Mouse (Mus musculus) midbrain, embryonic 15.5 days (tissue): ENCODE measurements around the gene Gm11937. TPM values are rescaled to one million over a fixed set of nuclear protein-coding genes. Genes with fewer than 3 reads are reported as not detected.
A peak's percentile ranks its signal among the peaks of the same experiment; 100 is the strongest.
"Not testable (repeated sequence)": the region's sequence is repeated elsewhere in the genome, so short reads cannot be mapped to it uniquely, and the experiment has no call there.

Source experiments
- ATAC-seq: fragments of 200-750 bp; cut with Nextera tagmentation; replicated peaks from 2 replicates; pipeline ENCODE4 v1.8.0; 2017; ENCODE audit warnings: moderate TSS enrichment
- H3K27ac ChIP-seq: fragments of 300-500 bp; sonication (generic); 2 replicates; pipeline ENCODE4 v1.5.1; 2015; ENCODE audit warnings: mild to moderate bottlenecking, inconsistent platforms
- H3K27me3 ChIP-seq: fragments of 300-500 bp; sonication (generic); replicated peaks from 2 replicates; pipeline ENCODE4 v1.6.1; 2015; ENCODE audit warnings: inconsistent platforms
- H3K36me3 ChIP-seq: fragments of 300-500 bp; sonication (generic); replicated peaks from 2 replicates; pipeline ENCODE4 v1.6.1; 2015; ENCODE audit warnings: inconsistent platforms
- H3K4me1 ChIP-seq: fragments of 300-500 bp; sonication (generic); 2 replicates; pipeline ENCODE4 v1.6.1; 2015; ENCODE audit warnings: inconsistent platforms
- H3K4me2 ChIP-seq: fragments of 300-500 bp; sonication (generic); 2 replicates; pipeline ENCODE4 v1.6.1; 2015; ENCODE audit warnings: inconsistent platforms, mild to moderate bottlenecking, moderate library complexity
- H3K4me3 ChIP-seq: fragments of 300-500 bp; sonication (generic); 2 replicates; pipeline ENCODE4 v1.5.1; 2015; ENCODE audit warnings: mild to moderate bottlenecking, inconsistent platforms
- H3K9ac ChIP-seq: fragments of 300-500 bp; sonication (generic); 2 replicates; pipeline ENCODE4 v1.6.1; 2015; ENCODE audit warnings: mild to moderate bottlenecking, inconsistent platforms
- H3K9me3 ChIP-seq: fragments of 300-500 bp; sonication (generic); 2 replicates; pipeline ENCODE4 v1.6.1; 2016; ENCODE audit warnings: inconsistent platforms
- WGBS: fragments of 180-500 bp; shearing (Covaris S2); methylation state at CpG from one replicate; pipeline ENCODE4 v1.1.7; 2015; ENCODE audit warnings: mixed read lengths; 5-methylcytosine and 5-hydroxymethylcytosine counted together
- polyA plus RNA-seq: library from polyadenylated mRNA; unstranded; fragments of >200 nt; fragmentation: Nextera tagmentation; extraction: Ambion mirVana; gene quantifications from 2 replicates; pipeline ENCODE4 v1.2.1, GENCODE M21; 2015

Gm11937 gene
- polyA plus RNA-seq, 1 experiment from 2014 or later, result not detected

DNA sequence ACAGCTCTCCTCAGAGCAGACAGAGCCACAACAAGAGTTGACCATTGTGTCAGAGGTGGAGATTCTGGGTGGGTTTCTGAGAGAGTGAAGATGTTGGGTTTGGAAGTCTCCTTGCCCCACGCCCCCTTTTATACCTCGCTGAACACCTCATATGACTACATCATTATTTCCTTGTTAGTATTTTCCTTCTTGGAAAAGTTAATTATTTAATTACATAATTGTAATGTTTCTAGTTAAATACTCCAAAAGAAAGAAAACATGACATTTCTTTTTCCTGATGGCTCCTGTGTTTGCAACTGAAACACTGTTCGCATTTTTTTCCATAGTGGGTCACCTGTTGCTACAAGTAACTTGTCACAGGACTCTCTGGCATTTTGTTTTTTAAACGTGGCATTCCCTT lies 18.1 kb upstream of the Gm11937 start, which contains the start of gene Krtap4-1:
Gene Krtap4-1 (minus strand): TSS at position 101 of the 400 bp plus-strand sequence.
- Histone ChIP-seq H3K27me3 (no peaks in the 10 kb centered on the region), H3K4me3 (no peak within 1 kb of the TSS), H3K9ac (no peak within 1 kb of the TSS), H3K27ac (no peak within 1 kb of the TSS), H3K9me3 (no peaks in the 10 kb centered on the region), H3K4me2 (no peak within 1 kb of the TSS), H3K4me1 (no peaks in the 10 kb centered on the region), H3K36me3 (no peaks in the 10 kb centered on the region)
- ATAC-seq, result no peak
- 82% methylated on average over 4 of the region's 4 CpGs for WGBS

DNA sequence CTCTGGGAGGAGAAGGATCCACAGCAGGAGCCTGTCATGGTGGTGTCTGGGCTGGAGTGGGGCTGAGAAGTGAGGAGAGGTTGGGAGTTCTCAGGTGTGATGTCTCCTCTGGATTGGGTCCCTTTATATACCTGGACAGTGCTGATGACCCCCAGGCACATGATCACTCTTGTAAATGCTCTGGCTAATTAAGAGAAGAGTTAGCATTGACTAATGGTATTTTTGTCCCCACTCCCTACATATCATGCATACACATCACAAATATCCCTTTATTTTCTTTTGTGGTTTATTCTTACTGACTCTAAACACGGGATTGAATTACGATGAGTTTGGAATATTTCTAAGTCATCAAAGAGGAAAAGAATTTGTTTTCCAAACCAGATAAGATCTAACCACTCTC lies 10.3 kb upstream of the Gm11937 start, which contains the start of gene Gm11562:
Gene Gm11562 (minus strand): TSS at position 101 of the 400 bp plus-strand sequence.
- Histone ChIP-seq H3K9ac (no peak within 1 kb of the TSS), H3K27me3 (no peaks in the 10 kb centered on the region), H3K4me1 (no peaks in the 10 kb centered on the region), H3K4me3 (no peak within 1 kb of the TSS), H3K36me3 (no peaks in the 10 kb centered on the region), H3K4me2 (no peak within 1 kb of the TSS), H3K9me3 (no peaks in the 10 kb centered on the region), H3K27ac (no peak within 1 kb of the TSS)
- WGBS, result 85% methylated on average over 2 of the region's 2 CpGs
- no peak for ATAC-seq

DNA sequence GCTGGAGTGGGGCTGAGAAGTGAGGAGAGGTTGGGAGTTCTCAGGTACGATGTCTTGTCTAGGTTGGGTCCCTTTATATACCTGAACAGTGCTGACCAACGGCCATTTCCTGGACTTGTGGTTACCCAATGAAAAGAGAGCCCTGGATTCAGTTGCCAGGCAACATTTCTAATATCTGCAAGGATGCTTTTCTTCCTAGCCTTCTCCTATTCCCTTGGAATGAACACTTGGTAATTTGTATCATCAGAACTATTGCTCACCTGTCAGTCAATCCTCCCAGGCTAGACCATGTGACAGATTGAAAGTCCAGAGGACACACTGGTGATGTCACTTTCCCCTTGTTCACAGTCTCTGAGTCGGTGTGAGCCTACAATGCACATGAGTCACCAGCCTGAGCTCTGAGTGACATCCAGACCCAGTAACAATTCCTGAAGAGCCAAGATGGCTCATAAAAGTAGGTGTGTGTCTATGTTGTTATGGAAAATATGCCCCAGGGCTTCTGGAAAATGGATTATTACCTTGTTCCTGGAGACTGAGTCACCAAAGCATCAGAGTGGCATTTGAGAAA lies 4.9 kb upstream of the Gm11937 start, which contains the start of gene Krtap2-4:
Gene Krtap2-4 (minus strand): TSS at position 51 of the 568 bp plus-strand sequence.
- Histone ChIP-seq H3K36me3 (no peaks in the 10 kb centered on the region), H3K9ac (no peak within 1 kb of the TSS), H3K9me3 (no peaks in the 10 kb centered on the region), H3K4me1 (no peaks in the 10 kb centered on the region), H3K27me3 (no peaks in the 10 kb centered on the region), H3K27ac (no peak within 1 kb of the TSS), H3K4me2 (no peak within 1 kb of the TSS), H3K4me3 (no peak within 1 kb of the TSS)
- WGBS, result 68% methylated on average over 3 of the region's 3 CpGs
- ATAC-seq, result no peak

GRCm38 (mm10) chr11:99609126-99609525 lies 863 bp downstream of the Gm11937 start:
- Histone ChIP-seq H3K4me2 (no peak overlapping the region), H3K9ac (no peak overlapping the region), H3K27ac (no peak overlapping the region), H3K4me3 (no peak overlapping the region), H3K36me3 (no peaks in the 10 kb centered on the region), H3K4me1 (no peaks in the 10 kb centered on the region), H3K9me3 (no peaks in the 10 kb centered on the region), H3K27me3 (no peaks in the 10 kb centered on the region)
- 73% methylated on average over 1 of the region's 1 CpGs for WGBS
- ATAC-seq, result no peak

DNA sequence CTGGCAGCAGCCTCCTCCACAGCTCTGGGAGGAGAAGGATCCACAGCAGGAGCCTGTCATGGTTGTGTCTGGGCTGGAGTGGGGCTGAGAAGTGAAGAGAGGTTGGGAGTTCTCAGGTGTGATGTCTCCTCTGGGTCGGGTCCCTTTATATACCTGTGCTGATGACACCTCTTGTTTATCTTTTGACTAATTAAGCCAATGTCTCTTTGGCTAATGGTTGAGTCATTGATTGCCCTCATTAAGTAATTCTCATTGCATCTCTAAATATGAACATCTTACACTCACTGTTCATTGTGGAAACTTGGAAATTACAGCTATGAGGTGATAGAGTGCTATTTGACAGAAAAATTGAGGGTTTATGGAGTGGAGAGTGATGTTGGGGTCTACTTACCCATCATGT lies 6.8 kb downstream of the Gm11937 start, which contains the start of gene Gm11938:
Gene Gm11938 (minus strand): TSS at position 101 of the 400 bp plus-strand sequence.
- H3K4me3 ChIP-seq, H3K4me1 ChIP-seq, H3K27ac ChIP-seq, H3K4me2 ChIP-seq, H3K36me3 ChIP-seq, H3K9ac ChIP-seq, H3K27me3 ChIP-seq, ATAC-seq, H3K9me3 ChIP-seq: not testable (repeated sequence)
- 78% methylated on average over 1 of the region's 1 CpGs for WGBS

- H3K9ac ChIP-seq, H3K36me3 ChIP-seq, ATAC-seq, H3K27ac ChIP-seq, H3K9me3 ChIP-seq, H3K4me3 ChIP-seq, H3K27me3 ChIP-seq, H3K4me2 ChIP-seq, H3K4me1 ChIP-seq: not testable (repeated sequence)
- 88% methylated on average over 6 of the region's 6 CpGs for WGBS
These were observed 12.2 kb downstream of the Gm11937 start, which contains the start of gene Krtap9-3 for GRCm38 (mm10) chr11:99597742-99598141. Gene Krtap9-3, minus strand, starts transcription at chr11:99598105.

DNA sequence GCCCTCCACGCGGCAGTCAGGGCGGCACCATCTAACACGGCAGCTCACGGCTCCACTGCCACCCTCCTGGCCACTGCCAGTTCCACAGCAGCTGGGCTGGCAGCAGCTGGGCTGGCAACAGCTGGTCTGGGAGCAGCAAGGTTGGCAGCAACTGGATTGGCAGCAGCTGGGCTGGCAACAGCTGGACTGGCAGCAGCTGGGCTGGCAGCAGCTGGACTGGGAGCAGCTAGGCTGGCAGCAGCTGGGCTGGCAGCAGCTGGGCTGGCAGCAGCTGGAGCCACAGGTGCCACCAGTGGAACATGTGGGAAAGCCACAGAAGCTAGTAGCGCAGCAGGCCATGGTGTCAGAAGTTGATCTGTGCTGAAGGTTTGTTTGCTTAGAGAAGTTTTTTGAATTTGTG lies 19.0 kb downstream of the Gm11937 start, which contains the start of gene Krtap1-3:
Gene Krtap1-3 (minus strand): TSS at position 359 of the 400 bp plus-strand sequence.
- ATAC-seq, result no peak
- no peak within 1 kb of the TSS for H3K4me3 ChIP-seq

DNA sequence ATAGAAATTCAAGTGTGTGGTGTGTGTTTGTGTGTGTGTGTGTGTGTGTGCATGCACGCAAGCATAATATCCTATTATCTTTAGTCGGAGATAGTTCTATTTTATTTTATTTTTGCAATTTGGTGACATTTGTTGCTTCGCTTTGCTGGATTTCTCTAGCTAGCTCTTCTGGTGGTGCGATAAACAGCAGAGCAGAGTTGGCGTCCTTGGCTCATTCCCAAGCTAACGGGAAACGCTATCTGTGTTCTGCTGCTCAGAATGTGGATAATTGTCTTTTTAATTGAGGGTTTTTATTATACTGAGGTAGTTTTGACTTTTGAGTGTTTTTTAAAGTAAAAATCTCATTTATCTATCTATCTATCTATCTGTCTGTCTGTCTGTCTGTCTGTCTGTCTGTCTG lies 24.9 kb downstream of the Gm11937 start:
- no peaks in the 10 kb centered on the region for H3K36me3 ChIP-seq
- 87% methylated on average over 7 of the region's 7 CpGs for WGBS

More for the DNA sequence above, 19.0 kb downstream of the Gm11937 start, which contains the start of gene Krtap1-3:
- Histone ChIP-seq H3K4me1 (no peaks in the 10 kb centered on the region), H3K27me3 (no peaks in the 10 kb centered on the region), H3K4me2 (no peak within 1 kb of the TSS), H3K27ac (no peak within 1 kb of the TSS), H3K9ac (no peak within 1 kb of the TSS), H3K36me3 (no peaks in the 10 kb centered on the region), H3K9me3 (no peaks in the 10 kb centered on the region)
- WGBS, result 89% methylated on average over 6 of the region's 6 CpGs

GRCm38 (mm10) chr11:99583245-99583704 lies 26.7 kb downstream of the Gm11937 start, which contains the start of gene Krtap1-4:
Gene Krtap1-4, minus strand, starts transcription at chr11:99583654.
- no peak within 1 kb of the TSS for H3K9ac ChIP-seq
- H3K27me3 ChIP-seq, result no peaks in the 10 kb centered on the region
- no peaks in the 10 kb centered on the region for H3K9me3 ChIP-seq
- no peak within 1 kb of the TSS for H3K27ac ChIP-seq
- no peak within 1 kb of the TSS for H3K4me3 ChIP-seq
- no peak within 1 kb of the TSS for H3K4me2 ChIP-seq
- no peaks in the 10 kb centered on the region for H3K4me1 ChIP-seq
- WGBS, result 89% methylated on average over 5 of the region's 5 CpGs
- H3K36me3 ChIP-seq, result no peaks in the 10 kb centered on the region
- no peak for ATAC-seq

More for the DNA sequence above, 24.9 kb downstream of the Gm11937 start:
- H3K27ac ChIP-seq, result no peak overlapping the region
- H3K27me3 ChIP-seq, result no peaks in the 10 kb centered on the region
- H3K9me3 ChIP-seq, result no peaks in the 10 kb centered on the region
- H3K4me2 ChIP-seq, result no peak overlapping the region
- no peaks in the 10 kb centered on the region for H3K4me1 ChIP-seq
- no peak overlapping the region for H3K4me3 ChIP-seq
- H3K9ac ChIP-seq, result no peak overlapping the region
- ATAC-seq, result no peak

- Histone ChIP-seq H3K9ac (no peak overlapping the region), H3K4me2 (no peak overlapping the region), H3K4me3 (no peak overlapping the region), H3K9me3 (no peaks in the 10 kb centered on the region), H3K4me1 (no peaks in the 10 kb centered on the region), H3K27me3 (no peaks in the 10 kb centered on the region), H3K36me3 (no peaks in the 10 kb centered on the region), H3K27ac (no peak overlapping the region)
- WGBS, result 85% methylated on average over 6 of the region's 6 CpGs
- ATAC-seq, result no peak
These were observed 28.4 kb downstream of the Gm11937 start for GRCm38 (mm10) chr11:99581564-99581963.

DNA sequence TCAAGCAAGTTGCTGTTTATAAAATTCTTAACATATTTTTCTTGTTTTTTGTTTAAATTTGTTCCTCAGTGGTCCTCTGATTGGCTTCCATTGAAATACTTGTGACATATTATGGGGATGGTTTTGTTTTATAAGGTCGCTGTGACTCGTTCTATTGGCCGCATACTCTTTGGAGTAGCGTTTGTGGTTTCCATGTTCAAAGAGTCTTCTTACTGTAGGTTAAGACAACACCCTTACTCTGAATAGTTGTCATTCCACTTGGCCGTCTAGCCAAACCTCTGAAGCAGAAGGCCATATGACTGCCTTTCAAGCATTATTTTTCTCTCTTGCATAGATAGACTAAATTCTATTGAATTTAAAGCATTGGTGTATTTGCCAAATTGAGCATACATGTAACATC lies 28.9 kb downstream of the Gm11937 start:
- no peak overlapping the region for H3K4me2 ChIP-seq
- no peaks in the 10 kb centered on the region for H3K36me3 ChIP-seq
- H3K27ac ChIP-seq, result no peak overlapping the region
- 95% methylated on average over 5 of the region's 5 CpGs for WGBS
- H3K4me3 ChIP-seq, result no peak overlapping the region
- H3K27me3 ChIP-seq, result no peaks in the 10 kb centered on the region
- H3K9ac ChIP-seq, result no peak overlapping the region
- ATAC-seq, result no peak
- H3K4me1 ChIP-seq, result no peaks in the 10 kb centered on the region
- H3K9me3 ChIP-seq, result no peaks in the 10 kb centered on the region

- Histone ChIP-seq H3K4me1 (no peaks in the 10 kb centered on the region), H3K27me3 (no peaks in the 10 kb centered on the region), H3K9me3 (no peaks in the 10 kb centered on the region), H3K36me3 (no peaks in the 10 kb centered on the region), H3K4me3 (no peak within 1 kb of the TSS), H3K27ac (no peak within 1 kb of the TSS), H3K9ac (no peak within 1 kb of the TSS), H3K4me2 (no peak within 1 kb of the TSS)
- ATAC-seq, result no peak
- WGBS, result 90% methylated on average over 6 of the region's 6 CpGs
These were observed 29.4 kb downstream of the Gm11937 start, which contains the start of gene Krtap1-5 for GRCm38 (mm10) chr11:99580636-99581035. Gene Krtap1-5, minus strand, starts transcription at chr11:99581016.

GRCm38 (mm10) chr11:99574106-99574505 lies 35.9 kb downstream of the Gm11937 start:
- H3K36me3 ChIP-seq, result no peaks in the 10 kb centered on the region
- peak overlapping the region; percentile 40 for H3K4me2 ChIP-seq
- H3K27me3 ChIP-seq, result no peaks in the 10 kb centered on the region
- peak overlapping the region; percentile 34; the same call in 1 of the 2 replicates for H3K9ac ChIP-seq
- H3K27ac ChIP-seq, result no peak overlapping the region
- H3K4me3 ChIP-seq, result no peak overlapping the region; the same call in 1 of the 2 replicates
- no peaks in the 10 kb centered on the region for H3K4me1 ChIP-seq
- H3K9me3 ChIP-seq, result no peaks in the 10 kb centered on the region
- ATAC-seq, result peak; percentile 69; the same call in 1 of the 2 replicates
- 7% methylated on average over 7 of the region's 7 CpGs for WGBS
